Mouse (Mus musculus) left cerebral cortex, adult 9 months (tissue): Measurements from ENCODE around the gene Zbtb8b.
A peak's percentile ranks its signal among the peaks of the same experiment; 100 is the strongest.
"Not testable (repeated sequence)": the region's sequence is repeated elsewhere in the genome, so short reads cannot be mapped to it uniquely, and the experiment has no call there.

Experiments used
- DNase-seq, 2 experiments: peaks; one replicate each; pipeline ENCODE4 v3.0.0; 2022; ENCODE audit warnings: low spot score in 2 of 2

Zbtb8b gene

GRCm38 (mm10) chr4:129415892-129416291, 24.8 kb downstream of the Zbtb8b start:
- DNase-seq: no peak

- DNase-seq: no peak
These were observed 29.7 kb downstream of the Zbtb8b start for GRCm38 (mm10) chr4:129410991-129411390.

GRCm38 (mm10) chr4:129410532-129410931, 30.1 kb downstream of the Zbtb8b start:
- not testable (repeated sequence) for DNase-seq

GRCm38 (mm10) chr4:129406447-129406846, 34.2 kb downstream of the Zbtb8b start:
- DNase-seq: peak in 1 of 2 experiments; percentile 16

- DNase-seq: no peak
These were observed 40.8 kb downstream of the Zbtb8b start for GRCm38 (mm10) chr4:129399813-129400212.

GRCm38 (mm10) chr4:129396960-129397359, 43.7 kb downstream of the Zbtb8b start:
- DNase-seq: no peak

- no peak for DNase-seq
These were observed 46.4 kb downstream of the Zbtb8b start for GRCm38 (mm10) chr4:129394089-129394870.

GRCm38 (mm10) chr4:129390936-129391557, 49.6 kb downstream of the Zbtb8b start:
- no peak for DNase-seq

- DNase-seq: no peak
These were observed 50.4 kb downstream of the Zbtb8b start for GRCm38 (mm10) chr4:129390216-129390743.

- DNase-seq: no peak
These were observed 52.2 kb downstream of the Zbtb8b start for GRCm38 (mm10) chr4:129388404-129388803.

- no peak for DNase-seq
These were observed 53.7 kb downstream of the Zbtb8b start for GRCm38 (mm10) chr4:129386989-129387388.

- DNase-seq: no peak
These were observed 54.2 kb downstream of the Zbtb8b start for GRCm38 (mm10) chr4:129386269-129386946.

- no peak for DNase-seq
These were observed 55.0 kb downstream of the Zbtb8b start for GRCm38 (mm10) chr4:129385685-129386084.

GRCm38 (mm10) chr4:129384440-129384839, 56.2 kb downstream of the Zbtb8b start:
- no peak for DNase-seq

GRCm38 (mm10) chr4:129383586-129383985, 57.1 kb downstream of the Zbtb8b start:
- DNase-seq: no peak

GRCm38 (mm10) chr4:129382488-129382887, 58.2 kb downstream of the Zbtb8b start:
- no peak for DNase-seq

- no peak for DNase-seq
These were observed 58.6 kb downstream of the Zbtb8b start for GRCm38 (mm10) chr4:129382029-129382428.

- no peak for DNase-seq
These were observed 59.5 kb downstream of the Zbtb8b start for GRCm38 (mm10) chr4:129381148-129381547.

GRCm38 (mm10) chr4:129379805-129380204, 60.8 kb downstream of the Zbtb8b start:
- DNase-seq: no peak

- peak in 1 of 2 experiments; percentile 19 for DNase-seq
These were observed 62.9 kb downstream of the Zbtb8b start, which contains the start of gene Zbtb8a for GRCm38 (mm10) chr4:129377601-129378390. TSS of gene Zbtb8a (minus strand) at chr4:129378116.

- peak in 1 of 2 experiments; percentile 17 for DNase-seq
These were observed 63.6 kb downstream of the Zbtb8b start for GRCm38 (mm10) chr4:129376961-129377545.
